Mouse (Mus musculus): Measurements from ENCODE around the gene Ccdc121.
"Not testable (repeated sequence)": the region's sequence is repeated elsewhere in the genome, so short reads cannot be mapped to it uniquely, and the experiment has no call there.

Gene Ccdc121

DNA sequence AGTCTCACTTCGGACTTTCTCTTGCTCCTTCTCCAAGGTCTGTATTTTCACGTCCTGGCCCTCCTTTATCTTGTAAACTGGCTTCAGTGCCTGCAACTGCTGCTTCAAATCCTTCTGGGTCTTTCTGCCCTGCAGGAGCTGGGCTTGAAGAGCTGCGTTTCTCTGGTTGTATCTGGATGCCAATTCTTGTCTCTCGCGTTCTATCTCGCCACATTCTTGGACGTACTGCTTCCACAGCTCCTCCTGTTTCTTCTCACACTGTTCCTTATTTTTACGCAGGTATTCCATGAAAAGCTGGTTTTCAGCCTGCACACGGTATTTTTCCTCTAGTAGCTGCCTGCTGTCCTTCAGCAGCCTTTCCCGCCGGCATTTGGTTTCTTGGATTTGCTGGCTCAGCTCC is 396 bp downstream of the Ccdc121 start:
- not testable (repeated sequence) for DNase-seq (ENCODE audit: low spot score)

DNA sequence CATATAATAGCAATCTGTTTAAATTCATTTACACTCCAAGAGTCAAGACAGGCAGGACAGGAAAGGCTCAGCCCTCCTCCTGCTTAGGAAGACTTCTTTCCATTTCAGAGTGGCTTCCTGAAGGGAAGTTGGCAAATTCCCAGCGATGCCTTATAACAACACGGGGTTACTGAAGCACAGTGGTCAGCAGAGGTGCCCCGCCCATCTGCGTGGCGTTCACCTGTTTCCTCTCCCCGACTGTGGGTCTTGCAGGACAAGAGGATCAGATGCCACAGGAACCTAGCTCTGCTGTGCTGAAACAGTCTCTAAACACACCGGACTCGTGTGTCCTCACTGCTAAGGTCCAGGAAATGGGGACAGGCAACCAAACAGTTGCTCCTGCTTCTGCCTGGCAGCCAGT is 5.9 kb downstream of the Ccdc121 start:
- DNase-seq (ENCODE audit: low spot score) = no peak

DNA sequence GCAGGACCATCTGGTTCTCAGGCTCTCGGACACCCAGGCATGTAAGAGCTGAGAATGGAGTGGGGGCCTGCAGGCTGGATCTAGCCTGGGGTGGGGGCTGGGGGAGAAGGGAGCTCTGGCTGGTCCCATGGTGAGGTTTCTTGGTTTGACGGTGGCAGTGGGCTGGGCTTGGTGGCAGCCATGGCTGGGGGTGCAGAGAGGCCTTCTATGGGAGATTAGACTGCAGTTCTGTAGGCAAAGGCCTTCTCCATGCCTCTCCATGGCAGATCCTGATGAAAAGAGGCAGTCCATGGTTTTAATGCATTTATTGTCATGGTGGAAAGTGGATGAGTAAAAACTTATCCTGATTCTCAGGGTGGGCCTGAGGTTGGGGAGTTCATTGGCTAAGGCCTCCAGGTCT is 7.8 kb downstream of the Ccdc121 start:
- no peak for DNase-seq (ENCODE audit: low spot score)

DNA sequence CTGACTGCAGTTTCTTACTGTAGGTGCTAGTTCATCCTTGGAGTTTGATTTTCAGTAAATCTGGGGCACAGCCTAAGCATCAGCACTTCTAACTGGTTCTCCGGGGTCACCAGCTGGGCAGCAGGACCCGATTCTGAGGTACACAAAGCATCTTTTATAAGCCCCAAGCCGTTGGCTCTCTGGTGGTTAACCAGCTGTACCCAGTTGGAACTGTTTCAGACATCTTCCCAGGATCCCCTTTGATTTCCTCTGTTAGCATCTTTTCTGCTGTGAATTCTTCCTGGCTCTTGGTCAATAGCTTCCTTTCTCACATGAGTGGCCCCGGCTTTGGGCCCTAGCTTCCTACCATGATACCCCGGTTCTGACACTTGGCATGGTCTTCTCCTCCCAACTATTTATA is 26.6 kb downstream of the Ccdc121 start:
- DNase-seq (ENCODE audit: low spot score) = no peak

DNA sequence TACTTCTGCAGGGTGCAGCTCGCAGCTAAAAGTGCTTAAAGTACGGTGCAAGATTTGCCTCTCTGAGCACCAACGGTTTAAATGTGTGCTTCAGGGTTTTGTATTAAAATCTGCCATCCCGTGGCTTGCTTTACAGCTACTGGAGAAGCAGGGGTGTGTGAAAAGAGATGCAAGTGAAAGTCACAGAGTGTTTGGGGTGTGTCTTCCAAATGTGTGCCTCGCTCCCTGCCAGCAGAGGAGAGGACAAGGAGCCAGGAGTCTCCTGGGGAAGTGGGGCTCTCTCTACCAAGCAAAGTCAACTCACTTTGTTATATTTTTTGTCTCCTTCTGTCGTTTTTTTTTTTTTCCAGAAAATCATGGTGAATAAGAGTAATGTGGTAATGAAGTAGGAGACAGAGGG is 34.7 kb downstream of the Ccdc121 start:
- DNase-seq (ENCODE audit: low spot score) = no peak

DNA sequence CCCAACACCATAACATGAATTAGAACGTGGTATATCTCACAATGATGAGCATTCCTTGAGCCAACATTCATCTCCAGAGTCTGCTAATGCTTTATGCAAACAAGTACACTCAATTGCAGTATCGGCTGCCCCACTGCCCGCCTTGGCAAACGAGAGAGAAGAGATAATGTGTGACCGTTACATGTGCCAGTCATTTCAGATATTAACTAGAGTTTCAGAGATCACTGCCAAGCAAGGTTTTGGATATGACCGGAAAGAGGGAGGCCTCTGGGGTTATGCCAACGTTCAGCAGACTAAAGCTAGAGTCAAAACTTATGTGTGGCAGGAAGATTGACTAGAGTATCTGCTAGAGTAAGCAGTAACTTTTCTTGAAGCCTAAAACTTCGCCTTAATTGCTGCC is 35.1 kb downstream of the Ccdc121 start:
- no peak for DNase-seq (ENCODE audit: low spot score)

DNA sequence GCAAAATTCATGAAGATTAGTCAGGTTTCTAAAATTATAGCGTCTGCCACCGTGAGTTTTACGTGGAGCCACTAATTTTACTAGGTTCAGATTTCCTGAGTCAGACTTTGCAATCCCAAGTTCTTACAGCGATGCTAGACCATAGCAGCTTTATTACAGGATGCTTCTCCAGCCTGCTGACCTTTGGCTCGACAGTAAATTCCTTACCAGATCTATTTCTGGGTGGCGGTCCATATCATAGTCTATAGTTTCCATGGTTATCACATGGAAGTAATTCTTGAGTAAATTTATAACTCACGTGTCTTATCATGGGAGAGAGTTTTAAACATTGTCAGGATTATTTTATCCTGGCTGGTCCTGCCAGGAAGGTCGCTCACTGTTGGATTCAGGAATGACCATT is 41.8 kb downstream of the Ccdc121 start:
- DNase-seq (ENCODE audit: low spot score) = no peak

DNA sequence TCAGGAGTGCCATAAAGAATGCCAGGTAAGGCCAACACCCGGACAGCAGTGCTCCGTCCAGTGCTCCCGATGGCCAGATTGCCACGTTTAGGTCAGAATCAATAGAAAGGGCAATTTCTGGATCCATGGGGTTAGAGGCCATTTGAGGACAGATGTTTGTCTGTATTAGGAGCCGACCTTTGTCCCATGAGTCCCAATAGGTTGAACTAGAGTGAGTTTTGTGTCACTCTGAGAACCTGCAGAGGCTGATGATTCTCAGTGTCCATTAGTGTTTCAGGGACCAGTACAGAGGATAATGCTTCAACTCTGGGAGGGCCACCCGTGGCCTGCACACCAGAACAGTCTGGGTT is 44.0 kb downstream of the Ccdc121 start:
- no peak for DNase-seq (ENCODE audit: low spot score)

DNA sequence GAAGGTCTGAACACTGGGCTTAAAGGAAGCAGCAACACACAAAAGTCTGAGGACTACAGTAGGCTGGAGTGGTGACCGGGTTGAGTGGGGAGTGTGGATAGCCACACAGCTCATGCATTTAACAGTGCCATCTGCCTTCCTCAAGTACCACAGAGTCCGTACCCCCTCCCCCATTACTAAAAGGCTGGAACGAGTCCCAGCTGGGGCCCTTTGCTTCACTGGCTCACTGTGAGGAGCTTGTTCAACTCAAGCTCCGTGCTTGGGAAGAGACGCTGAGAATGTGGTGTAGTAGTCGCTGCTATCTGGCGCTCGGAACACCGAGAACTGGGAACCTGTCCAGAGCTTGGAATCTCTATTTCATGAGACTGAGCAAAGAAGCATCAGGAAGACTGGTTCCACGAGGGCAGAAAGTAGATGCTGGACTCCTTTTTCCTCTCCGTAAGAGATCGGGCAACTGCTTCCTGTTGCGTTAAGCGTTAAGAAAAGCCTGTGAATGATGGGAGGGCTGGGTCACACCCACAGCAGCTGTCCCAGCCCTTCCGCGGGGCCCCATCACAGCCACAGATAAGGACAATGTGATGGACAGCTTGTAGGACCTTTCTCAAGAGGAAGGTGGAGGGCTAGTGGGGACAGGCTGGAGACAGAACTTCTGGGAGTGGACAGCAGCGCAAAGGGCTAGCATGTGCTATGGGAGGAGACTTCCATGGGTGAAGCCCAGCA is 44.5 kb downstream of the Ccdc121 start:
- no peak for DNase-seq (ENCODE audit: low spot score)

DNA sequence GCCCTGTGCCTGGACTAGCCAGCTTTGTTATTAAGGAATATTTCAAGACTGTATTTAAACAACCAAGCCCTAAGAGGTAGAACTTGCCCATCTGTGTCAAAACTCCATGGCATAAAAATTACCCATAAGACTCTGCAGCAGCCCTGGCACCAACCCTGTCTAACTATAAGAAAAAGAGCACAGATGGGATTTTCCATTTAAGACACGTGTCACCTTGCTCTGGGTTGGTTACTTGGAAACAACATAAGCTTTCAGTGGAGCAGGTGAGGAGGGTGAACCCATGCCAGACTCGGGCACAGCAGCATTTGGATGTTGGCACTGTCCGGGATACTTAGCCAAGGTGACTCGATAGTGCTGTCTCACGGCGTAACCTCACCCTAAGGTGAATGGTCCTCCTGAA is 45.2 kb downstream of the Ccdc121 start:
- no peak for DNase-seq (ENCODE audit: low spot score)

DNA sequence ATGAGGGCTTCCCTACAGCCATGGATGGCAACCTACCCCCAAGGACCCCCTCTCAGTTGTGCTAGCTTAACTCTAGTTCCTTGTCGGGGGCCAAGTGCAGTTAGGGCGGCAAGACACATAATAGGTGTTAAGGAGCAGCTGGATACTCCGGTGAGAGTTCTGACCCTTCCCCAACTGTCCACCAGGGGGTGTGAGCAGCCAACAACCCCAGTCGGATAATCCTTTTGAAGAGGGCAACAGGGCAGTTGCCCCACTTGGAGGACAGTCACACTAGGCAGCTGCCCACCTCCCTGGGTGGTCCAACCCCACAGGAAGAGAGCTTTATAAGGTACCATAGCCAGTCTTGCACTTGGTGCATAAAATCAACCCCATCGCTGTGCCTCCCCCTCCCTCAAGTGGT is 46.2 kb downstream of the Ccdc121 start:
- no peak for DNase-seq (ENCODE audit: low spot score)

DNA sequence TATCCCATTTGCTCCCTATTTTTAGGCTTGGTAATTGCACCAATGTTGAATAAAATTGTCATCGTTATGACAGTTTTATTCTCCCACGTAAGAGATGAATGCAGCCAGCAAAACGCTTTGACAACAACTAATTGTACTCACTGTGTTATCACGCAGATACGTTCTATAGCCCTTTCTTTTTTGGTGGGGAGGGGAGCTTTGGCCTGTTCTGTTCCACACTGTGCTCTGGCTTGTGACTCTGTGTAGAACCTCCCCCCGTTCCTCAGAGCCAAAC is 48.4 kb downstream of the Ccdc121 start:
- DNase-seq (ENCODE audit: low spot score) = no peak

DNA sequence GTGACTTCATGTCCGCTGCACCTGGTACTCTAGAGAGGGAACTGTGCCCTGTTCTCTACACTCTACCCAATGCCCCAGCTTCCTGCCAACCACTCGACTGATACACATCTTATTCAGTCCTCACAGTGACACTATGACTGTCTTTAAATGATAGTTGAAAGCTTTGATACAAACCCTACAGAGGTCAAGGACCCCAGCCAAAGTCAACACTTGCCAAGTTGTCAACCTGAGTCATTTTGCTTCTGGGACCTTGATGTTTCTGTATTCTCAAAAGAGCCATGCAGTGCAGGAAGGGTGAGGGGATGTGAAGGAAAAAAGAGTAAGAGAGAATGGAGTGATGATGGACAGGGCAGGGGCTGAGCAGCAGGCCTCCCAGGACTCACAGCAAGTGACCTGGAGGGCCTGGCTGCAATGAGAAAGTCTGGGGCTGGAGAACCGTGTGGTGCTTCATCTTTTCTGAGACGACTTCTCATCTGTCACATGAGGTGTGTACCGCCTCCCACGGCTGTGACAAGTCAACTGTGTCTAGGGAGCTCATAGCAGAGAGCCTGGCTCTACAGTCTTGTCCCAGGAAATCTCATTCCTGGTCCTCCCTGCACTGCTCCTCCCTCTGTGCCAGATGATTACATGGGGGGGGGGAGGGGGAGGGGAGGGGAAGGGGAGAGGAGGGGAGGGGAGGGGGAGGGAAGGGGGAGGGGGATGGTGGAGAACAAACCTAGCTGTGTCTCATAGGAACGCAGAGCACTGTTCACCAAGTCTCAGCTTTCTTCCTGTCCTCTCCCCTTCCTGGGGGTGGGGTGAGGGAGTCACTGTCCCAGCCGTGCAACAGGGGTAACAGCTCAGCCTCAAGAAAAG is 49.0 kb downstream of the Ccdc121 start:
- DNase-seq (ENCODE audit: low spot score) = no peak

DNA sequence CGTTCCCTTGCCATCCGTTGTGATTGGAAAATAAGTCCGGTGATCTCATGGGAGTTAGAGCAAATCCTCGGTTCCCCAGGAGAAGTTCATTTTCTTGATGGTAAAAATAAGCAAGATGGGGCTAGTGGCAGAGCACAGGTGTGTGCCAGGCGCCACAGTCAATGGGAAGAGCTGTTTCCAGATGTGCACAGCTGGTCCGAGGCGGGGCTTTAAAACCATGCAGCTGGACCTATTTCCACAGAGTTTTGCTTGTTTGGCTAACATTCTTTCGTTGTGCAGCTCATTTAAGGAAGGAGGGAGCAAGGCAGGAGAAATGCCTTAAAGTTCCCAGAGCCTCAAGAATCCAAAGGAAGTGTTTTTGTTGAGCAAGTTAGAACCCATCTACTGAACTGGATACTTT is 49.8 kb downstream of the Ccdc121 start:
- no peak for DNase-seq (ENCODE audit: low spot score)

DNA sequence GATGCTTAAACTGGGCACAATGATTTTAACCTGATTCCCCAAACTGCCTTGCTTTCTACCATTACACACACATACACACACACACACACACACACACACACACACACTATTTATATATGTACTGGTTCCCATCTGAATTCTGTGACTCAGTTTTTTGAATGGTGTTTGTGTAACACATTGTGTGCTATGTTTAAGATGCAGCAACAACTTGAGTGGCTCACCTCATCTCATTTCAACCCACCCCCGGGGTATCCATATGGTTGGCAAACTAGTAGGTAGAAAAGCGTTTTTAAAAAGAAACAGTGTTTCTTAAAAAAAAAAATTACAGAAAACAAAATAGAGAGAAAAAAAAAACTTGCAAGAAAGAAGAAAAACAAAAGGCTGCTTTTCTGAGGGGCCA is 51.0 kb downstream of the Ccdc121 start:
- DNase-seq (ENCODE audit: low spot score) = no peak

Data from MN1 (cell line).